Mouse (Mus musculus): Measurements from ENCODE around the gene Foxn3.

The Foxn3 gene

DNA sequence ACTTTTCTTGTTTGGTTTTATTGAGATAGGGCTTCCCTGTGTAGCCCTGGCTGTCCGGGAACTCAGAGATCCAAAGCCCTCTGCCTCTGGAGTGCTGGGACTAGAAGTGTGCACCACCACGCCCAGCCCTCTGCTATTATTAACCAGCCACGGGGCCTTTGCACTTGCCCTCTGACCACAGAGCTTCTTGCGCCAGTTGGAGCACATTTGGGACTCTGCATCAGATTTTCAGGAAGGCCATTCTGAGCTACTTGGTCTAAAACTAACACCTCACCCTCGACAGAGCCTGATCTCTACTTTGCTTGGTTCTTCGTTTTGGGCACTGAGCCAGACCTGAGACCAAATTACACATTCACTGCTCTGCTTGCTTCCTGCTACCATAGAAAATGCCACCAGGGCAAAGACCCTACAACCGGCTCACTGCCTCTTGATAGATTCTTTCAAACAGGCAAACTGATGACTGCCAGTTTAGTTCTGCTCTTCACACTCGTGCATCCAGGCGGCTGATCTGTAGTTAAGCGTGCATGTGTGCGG lies 301.2 kb downstream of the Foxn3 start:
- DNase-seq (ENCODE audit: low read depth, low spot score): no peak

DNA sequence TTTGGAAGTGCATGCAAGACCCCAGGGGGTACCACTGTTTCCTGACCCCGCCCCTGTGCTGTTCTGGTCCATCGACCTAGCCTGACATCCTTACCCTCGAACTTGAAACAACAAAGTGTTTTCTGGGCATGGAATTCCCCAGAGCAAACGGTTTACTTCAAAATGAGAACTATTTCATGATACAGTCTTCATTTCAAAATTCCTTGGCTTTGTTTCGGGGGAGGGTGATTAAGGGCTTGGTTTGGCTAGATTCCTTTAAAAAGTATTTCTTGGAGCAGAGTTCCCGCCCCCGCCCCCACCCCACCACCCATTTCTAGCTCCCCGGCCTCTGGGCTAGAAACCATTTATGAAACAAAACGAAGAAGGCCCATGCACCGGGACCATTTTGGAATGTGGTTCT lies 303.2 kb downstream of the Foxn3 start:
- DNase-seq (ENCODE audit: low read depth, low spot score): no peak

DNA sequence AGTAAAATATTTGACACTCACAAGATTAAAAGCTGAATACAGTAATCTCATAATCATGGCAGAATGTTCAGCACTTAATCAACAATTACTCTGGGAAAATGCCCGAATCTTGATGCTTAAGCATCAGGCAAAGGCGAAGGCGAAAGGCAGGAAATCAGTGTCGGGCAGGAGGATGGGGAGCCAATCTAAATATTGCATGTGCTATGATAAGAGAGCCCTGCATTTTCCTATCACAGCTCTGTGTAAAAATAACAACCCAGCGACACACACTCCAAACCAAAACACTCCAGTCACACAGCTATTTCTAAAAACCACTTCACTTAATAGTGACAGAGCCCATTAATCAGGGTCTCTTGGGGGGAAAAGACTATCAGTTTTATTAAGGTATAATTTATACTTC lies 305.8 kb downstream of the Foxn3 start:
- no peak for DNase-seq (ENCODE audit: low read depth, low spot score)

DNA sequence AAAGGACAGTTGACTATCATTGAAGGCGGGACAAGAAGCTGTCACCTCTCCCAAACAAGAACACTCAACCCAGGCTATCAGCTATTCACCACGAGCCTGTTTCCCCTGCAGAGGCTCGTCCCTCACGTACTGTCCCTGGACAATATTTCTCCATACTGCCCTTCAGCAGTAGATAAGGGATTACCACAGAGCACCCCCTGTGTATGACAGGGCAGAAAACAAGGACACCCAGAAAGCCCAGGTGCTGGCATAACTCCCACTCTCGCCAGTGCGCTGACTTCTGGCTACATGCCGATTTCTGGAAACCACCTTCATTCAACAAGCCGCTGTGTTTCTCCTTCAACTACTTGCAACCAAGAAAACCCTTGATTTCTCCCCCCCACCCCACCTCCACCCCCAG lies 306.4 kb downstream of the Foxn3 start:
- DNase-seq (ENCODE audit: low read depth, low spot score): no peak

DNA sequence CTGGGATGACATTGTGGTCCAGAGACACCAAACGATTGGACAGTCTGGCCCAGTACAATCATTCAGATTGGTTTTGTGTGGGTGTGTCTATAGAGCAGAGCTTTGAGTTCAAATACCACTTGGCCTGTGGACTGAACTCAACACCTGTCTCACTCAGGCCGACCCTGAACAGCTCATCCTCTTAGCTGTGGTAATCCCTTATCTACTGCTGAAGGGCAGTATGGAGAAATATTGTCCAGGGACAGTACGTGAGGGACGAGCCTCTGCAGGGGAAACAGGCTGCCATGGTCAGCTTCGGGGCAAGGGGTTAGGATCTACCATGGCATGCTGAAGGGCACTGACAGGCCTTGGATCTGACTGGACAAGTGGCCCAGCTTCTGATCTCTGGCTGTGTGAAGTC lies 306.9 kb downstream of the Foxn3 start:
- no peak for DNase-seq (ENCODE audit: low read depth, low spot score)

DNA sequence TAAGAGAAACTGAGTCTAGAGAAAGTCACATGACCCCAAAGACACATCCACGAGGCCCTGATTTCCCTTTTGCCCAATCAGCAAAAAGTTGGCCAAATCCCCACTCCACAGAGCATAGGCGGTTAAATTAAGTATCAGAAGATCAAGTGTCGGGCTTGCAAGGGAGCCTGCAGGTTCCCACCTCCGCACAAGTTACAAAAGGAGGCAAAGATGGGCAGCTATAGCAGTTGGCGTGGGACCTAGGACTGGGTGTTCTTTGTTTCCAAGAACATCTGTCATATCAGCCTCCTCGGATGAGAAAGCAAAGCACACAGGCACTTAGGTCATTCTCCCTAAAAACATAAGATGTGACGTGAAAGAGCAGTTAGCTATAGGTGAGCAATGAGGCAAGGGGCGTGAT lies 308.9 kb downstream of the Foxn3 start:
- DNase-seq (ENCODE audit: low read depth, low spot score): no peak

DNA sequence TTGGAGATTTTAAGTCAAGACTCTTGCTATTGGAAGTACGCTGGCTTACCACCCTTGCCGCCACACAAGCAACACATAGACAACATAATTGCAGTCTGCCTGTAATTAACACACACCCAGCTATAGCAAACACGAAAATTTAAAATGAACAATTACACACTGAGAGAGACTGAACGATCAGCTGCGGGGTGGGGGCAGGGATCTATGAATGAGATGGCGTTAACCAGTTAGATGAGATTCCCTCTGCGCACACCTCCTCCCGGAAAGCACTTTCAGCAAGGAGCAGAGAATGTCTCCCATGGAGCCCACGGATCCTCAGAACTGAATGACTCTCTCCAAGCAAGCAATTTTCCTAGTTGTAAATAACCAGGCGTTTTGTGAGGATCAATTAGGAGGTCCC lies 309.8 kb downstream of the Foxn3 start:
- no peak for DNase-seq (ENCODE audit: low read depth, low spot score)

DNA sequence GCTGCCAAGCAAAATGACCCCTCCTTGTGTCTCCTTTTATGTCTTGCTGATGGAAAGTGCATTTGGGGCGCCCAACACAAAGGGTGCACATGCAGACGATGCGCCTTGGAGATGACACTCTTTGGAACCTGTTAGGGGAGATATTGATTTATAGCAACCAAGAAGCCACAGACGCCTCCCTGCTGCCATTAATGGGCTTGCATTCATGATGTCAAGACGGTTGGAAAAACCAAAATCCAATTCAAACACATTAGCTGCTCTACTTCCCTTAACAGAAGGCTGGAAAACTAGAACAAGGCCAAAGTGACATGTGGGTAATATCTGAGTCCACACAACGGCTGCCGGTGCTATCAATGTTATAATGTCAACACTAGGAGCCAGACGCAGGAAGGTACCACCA lies 314.8 kb downstream of the Foxn3 start:
- no peak for DNase-seq (ENCODE audit: low read depth, low spot score)

DNA sequence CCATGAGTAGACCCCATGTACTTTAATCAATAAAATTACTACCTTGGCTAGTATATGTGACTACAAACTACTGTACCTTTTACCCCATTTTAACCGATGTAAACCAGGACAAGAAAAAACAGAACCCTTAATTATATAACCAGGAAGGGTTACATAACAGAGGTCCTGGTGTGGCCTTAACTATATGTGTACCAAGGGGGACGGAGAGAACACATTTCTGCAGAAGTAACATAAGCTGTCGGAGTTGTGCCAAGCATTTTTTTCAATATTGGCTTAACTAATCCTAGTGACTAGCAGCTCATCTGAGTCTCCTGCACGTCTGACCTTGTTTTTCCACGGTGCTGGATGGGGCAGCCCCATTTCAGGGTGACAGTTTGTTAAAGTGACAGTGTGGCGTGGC lies 315.4 kb downstream of the Foxn3 start:
- no peak for DNase-seq (ENCODE audit: low read depth, low spot score)

DNA sequence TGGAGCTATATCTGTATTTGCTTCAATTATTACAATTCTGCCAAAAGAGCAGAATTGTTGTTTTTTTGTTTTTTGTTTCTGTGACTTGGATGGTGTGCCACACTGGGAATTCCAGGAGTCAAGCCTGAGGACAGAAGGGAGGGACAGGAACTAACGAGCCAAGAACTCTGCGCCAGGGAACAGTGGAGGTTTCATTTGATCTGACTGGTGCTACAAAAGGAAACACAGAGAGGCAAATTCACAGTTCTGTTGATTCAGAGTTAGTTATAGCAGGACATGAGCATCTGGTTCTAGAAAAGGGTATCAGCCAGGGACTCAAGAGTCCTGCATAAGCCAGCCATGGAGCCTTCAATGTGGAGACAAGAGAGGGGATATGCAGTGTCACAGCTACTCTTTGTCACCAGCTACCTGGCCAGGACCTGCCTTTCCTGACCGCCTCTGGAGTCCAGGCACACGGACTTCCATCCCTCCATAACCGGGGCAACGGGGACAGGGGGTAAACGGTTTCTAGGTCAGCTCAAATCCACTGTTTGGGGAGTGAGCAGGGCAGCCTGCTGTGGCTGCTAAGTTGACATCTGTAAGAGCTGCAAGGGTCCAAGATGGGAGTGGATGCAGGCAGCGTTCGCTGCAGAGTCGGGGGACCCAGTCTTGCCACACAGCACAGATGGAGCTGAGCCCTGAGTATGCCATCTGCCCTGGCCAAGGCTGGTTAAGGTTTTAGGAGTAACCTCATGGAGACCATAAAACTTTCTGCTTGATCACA lies 316.2 kb downstream of the Foxn3 start:
- no peak for DNase-seq (ENCODE audit: low read depth, low spot score)

DNA sequence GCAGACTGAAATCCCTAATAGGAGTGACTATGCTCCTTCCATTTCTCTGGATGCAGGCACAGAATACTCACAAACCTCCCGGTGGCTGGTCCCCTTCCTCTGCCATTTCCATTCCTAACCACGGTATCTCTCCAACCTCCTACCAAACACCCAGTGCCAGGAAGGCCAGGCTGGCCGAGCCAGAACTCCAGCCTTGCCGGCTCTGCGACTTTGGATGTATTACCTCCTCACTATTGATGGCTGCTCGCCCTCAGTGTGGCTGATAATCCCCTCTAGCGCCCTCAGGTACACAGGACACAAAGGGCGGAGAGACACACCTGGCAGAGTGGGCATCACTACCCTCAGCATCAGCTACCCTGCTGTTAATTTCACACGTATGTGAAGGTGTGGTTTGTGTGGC lies 318.7 kb downstream of the Foxn3 start:
- no peak for DNase-seq (ENCODE audit: low read depth, low spot score)

DNA sequence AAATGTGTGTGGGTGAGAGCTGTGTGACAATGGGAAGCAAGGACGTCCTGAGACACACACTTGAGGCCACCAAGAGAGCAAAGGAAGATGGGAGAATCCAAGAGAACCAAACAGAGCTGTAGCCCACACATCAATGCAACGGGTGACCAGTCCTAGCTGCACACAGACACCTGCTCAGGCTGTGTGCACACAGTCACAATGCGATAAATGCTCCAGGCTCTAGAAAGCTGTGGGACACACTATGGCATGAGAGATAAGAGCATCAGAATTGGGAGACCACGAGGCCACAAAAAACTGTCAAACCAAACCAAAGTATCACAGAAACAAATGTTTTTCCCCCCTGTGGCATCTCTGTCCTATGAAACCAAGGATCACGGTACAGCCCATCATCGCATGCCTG lies 319.1 kb downstream of the Foxn3 start:
- DNase-seq (ENCODE audit: low read depth, low spot score): no peak

DNA sequence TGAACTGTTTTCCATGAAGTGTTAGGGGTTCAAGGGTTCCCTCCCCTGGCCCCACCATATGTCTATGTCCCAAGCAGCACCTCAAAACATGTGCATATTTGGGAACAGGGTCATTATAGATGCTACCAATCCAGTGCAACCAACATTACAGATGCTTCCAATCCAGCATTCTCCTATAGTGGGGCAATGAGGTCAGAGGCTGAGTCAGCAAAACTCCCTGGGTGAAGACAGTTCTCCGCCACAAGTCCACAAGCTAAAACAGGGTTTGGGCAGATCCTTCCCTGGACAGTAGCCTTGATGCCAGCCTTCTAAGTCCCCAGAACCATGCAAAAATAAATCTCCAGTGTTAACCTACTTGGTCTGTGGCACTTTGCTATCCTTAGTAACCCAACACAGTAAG lies 320.1 kb downstream of the Foxn3 start:
- no peak for DNase-seq (ENCODE audit: low read depth, low spot score)

DNA sequence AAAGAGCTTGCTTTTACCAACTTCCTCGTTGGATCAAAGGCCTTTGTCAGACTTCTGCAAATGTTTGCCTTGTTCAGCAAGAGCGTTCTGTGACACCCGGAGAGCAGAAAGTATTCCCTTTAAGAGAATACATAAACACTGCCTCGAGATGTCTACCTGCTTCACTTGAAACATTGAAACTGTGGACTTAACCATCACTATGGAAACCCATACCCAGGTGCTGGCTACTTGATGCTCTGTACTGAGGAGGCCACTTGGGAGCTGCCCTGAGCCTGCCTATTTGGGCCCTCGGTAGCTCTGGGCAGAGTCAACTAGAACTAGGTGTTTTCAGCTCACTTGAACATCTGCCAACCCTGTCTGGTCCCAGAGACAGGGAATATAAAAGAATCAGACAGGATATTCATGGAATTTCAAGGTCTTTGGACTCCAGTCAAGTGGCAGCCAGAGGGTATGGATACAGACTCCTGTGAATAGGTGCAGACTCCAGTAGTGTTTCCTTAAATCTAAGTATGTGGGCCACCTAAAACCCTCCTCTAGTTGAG lies 323.1 kb downstream of the Foxn3 start:
- no peak for DNase-seq (ENCODE audit: low read depth, low spot score)

DNA sequence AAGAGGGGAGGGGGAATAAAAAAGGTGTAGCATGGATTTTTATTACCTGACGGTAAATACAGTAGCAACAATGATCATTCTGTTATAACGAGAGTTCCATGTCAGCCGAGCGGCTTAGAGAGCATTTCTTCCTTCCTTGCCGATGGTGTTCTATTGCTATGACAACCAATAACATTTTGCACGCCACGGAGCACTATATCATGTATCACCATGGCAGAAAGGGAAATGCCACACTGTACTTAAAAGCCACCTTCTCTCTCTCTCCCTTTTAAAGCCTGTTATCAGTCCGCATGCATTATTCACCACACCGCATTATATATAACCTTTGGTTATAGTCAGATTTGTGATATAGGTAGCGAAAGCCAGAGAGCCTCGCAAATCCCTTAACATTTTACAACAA lies 323.6 kb downstream of the Foxn3 start:
- DNase-seq (ENCODE audit: low read depth, low spot score): no peak

DNA sequence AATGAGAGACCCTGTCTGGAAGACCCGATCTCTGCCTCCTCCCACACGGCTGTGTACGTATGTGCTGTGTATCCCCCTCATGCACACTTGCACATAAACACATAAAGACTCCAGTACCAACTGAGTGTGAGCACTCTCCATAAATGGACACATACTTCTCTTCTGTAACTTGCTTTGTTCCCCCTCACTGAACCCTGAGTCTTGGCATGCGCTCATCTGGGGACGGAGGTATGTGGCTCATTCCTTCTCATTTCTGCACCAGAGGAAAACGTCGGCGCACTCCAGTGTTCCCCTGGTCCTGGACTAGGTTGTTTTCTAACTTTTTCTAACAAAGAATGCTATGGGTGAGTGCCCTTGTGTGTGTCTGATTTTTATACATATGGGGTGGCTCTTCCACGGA lies 325.9 kb downstream of the Foxn3 start:
- DNase-seq (ENCODE audit: low read depth, low spot score): no peak

DNA sequence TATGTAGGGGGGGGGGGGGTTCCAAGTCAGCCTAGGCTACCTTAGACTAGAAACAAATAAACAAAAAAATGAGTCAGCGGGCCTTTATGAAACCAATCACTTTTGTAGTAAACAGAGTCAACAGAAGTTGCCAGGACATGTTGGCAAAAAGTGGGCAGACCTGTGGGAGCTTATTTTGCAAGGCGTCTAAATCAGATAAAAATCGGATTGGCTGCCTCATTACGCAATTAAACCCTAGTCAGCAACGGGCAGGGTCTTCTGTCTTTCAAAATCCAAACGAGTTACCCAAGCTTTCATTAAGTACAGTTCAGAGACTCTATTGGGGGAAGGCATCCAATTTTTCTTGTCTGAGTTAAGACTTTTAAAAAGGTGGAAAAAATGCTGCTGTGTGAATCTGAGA lies 329.0 kb downstream of the Foxn3 start:
- DNase-seq (ENCODE audit: low read depth, low spot score): no peak

DNA sequence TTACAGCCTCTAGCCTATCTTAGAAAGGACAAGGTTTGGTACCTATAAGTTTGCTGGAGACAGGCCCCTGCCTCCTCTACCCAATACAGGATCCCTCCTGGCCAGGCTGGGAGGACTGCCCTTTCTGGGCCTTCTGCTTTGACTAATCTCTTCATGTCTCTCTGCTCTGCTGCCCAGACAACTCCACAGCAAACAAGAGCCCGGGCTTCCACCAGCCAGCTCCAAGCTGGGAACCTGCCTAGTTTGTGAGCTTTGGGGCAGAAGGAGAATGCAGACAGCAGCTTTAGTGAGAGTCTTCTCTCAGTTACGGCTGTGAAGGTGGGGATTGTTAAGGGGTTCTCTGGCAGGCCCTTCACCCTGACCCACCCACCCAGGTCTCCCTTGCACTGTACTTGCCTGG lies 330.0 kb downstream of the Foxn3 start:
- DNase-seq (ENCODE audit: low read depth, low spot score): no peak

DNA sequence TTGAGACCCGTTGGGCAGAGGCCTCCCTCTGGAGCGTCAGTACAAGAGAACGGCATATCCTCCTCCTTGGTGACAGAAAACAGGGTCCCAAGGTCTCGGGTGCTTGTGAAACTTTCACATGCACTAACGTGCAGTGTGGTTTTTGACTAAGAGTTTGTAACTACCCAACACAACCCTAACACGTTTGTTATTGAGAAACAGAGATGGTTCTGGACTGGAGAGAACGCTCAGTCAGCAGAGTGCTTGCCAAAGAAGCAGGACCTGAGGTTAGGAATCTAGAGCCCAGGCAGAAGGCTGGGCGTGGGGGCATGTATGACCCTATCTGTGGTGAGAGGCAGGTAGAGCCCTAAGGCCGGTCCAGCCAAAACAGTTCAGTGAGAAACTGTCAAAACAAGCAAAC lies 330.9 kb downstream of the Foxn3 start:
- DNase-seq (ENCODE audit: low read depth, low spot score): no peak

DNA sequence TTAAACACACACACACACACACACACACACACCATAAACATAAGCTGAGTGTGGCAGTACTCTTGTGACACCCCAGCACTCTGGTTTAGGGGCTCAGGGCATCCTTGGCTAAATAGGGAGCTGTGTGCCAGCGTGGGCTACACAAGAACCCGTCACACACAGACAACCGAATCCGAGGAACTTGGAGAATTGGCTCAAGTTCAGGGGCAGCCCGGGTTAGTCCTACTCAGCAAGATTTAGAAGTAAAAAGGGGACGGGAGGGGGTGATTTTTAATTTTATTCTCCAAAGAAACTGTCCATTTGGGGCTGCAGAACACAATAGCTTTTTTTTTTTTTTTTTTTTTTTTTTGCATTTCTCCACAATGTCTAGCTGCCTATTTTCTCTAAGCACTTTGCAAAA lies 332.1 kb downstream of the Foxn3 start:
- DNase-seq (ENCODE audit: low read depth, low spot score): no peak

DNA sequence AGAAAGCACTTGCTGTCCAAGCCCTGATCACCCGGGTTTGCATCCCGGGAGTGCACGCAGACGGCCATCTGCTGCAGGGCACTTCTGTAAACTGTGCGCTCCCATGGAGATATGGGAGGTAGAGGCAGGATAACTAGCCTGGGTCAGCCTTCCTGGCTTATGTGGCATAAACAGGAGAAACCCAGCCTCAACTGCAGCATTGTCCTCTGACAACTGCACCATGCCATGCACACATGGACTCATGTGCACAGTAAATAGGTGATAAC lies 332.7 kb downstream of the Foxn3 start:
- DNase-seq (ENCODE audit: low read depth, low spot score): no peak

DNA sequence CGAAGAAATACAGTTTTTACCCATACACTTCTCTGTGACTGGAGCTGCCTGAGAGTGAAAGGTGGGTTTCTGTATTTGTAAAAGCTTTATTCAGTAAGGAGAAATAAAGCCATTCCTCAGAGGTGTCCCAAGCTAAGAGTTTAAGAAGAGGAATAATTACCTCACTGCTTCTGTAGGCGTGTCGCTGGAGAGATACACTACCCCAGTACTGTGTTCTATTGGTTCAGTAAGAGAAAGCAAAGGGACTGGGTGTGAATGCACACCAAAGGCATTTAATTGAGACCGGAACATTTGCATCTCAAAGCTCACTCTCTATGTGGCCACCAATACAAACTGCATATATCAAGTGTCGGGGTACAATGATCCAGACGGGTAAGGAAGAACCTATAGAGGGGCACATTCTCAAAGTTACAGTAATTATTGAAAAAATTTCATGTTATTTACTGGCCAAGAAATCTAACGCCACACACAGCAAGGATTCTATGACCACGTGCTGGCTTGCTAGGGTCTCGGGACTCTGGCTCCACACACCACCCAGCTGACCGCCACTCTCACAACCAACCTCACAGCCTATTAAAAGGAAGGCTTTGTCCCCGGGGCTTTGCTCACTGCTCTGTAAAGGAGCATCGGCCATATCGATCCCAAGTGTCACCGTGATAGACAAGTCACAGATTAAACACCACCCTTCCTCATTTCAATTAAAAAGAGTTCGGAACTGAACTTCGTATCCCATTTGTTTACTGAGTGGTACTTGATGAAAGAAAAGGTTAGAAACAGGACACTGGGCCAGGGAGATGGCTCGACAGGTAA lies 333.2 kb downstream of the Foxn3 start:
- DNase-seq (ENCODE audit: low read depth, low spot score): no peak

DNA sequence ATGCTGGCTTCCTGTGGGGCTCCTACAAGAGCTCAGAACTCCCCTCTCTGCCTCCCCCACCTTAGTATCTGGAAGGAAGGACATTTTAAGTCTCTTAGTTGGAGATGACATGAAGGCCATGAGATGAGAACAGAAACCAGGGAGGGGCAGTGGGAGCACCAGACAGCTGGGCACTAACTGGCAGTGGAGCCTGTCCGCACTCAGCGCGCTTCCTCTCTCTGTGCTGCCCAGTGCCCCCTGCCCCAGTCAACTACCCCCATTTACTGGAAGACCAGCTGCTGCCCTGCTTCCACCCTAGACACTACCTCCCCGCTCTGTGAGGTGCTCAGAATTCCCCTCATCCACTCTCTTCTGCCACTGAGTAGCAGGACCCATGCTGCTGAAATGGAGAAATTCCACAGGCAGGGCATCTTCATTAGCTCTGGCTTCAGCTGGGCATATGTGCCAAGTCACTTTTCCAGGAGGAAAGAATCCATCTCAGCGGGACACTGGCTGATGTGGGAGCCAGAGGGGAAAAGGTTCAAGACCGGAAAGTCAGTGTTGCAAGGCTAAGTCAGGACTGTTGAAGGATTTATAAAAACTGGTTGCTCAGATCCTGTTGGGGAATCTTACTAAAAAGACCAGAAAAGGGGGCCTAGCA lies 335.9 kb downstream of the Foxn3 start:
- no peak for DNase-seq (ENCODE audit: low read depth, low spot score)

Measured in embryo, embryonic 11.5 days (tissue).